ENCODE assay signal across 8 mouse cellular contexts in genomic region chr11:64434611-64435545, GRCm38 (mm10). TPM values are rescaled to one million over a fixed set of nuclear protein-coding genes. Genes with fewer than 3 reads are reported as not detected.
DNase-seq lines count a peak whose midpoint lies in the region; ATAC-seq and TF ChIP-seq lines count a peak whose summit lies in the region.

Hs3st3a1 (plus strand) TSS chr11:64435332.

- H3K9me3 ChIP-seq in heart, embryonic 13.5 days, result no peaks in the 10 kb centered on the region
- no peaks in the 10 kb centered on the region for H3K9me3 ChIP-seq in kidney, embryonic 15.5 days (replicated peaks)
- H3K9me3 ChIP-seq in lung, embryonic 15.5 days, result no peaks in the 10 kb centered on the region

- peak; percentile 72 for TF ChIP-seq POLR2A in embryonic fibroblast, embryonic 13.5 days (IDR thresholded peaks at IDR 0.05; ENCODE audit: low read depth, low read length)

- peak within 1 kb of the TSS; percentile 48 for H3K4me3 ChIP-seq in embryonic fibroblast, embryonic 13.5 days (ENCODE audit: insufficient read depth, low read length)
- peak within 1 kb of the TSS; percentile 68 for H3K4me3 ChIP-seq in heart, embryonic 13.5 days
- H3K4me3 ChIP-seq in kidney, embryonic 15.5 days (replicated peaks), result peak within 1 kb of the TSS; percentile 50
- H3K4me3 ChIP-seq in lung, embryonic 15.5 days, result peak within 1 kb of the TSS; percentile 45

- no peaks in the 10 kb centered on the region for H3K36me3 ChIP-seq in heart, embryonic 13.5 days
- no peaks in the 10 kb centered on the region for H3K36me3 ChIP-seq in kidney, embryonic 15.5 days
- no peaks in the 10 kb centered on the region for H3K36me3 ChIP-seq in lung, embryonic 15.5 days

- H3K27me3 ChIP-seq in heart, embryonic 13.5 days (replicated peaks), result peaks cover 65% of the 10 kb centered on the region
- H3K27me3 ChIP-seq in kidney, embryonic 15.5 days, result peaks cover 73% of the 10 kb centered on the region
- H3K27me3 ChIP-seq in lung, embryonic 15.5 days, result peaks cover 51% of the 10 kb centered on the region

- peak; percentile 70 for ATAC-seq in heart, embryonic 13.5 days (ENCODE audit: extremely low read depth, insufficient number of reproducible peaks, low FRiP score, low TSS enrichment)
- peak; percentile 91 for ATAC-seq in kidney, embryonic 15.5 days (replicated peaks; ENCODE audit: low FRiP score)
- peak; percentile 89 for ATAC-seq in lung, embryonic 15.5 days (ENCODE audit: borderline replicate concordance, extremely low read depth, low FRiP score, low TSS enrichment)

- no peaks in the 10 kb centered on the region for H3K4me1 ChIP-seq in embryonic fibroblast, embryonic 13.5 days (ENCODE audit: control insufficient read depth, insufficient read depth, low read length)
- H3K4me1 ChIP-seq in heart, embryonic 13.5 days, result peaks cover 17% of the 10 kb centered on the region
- peaks cover 21% of the 10 kb centered on the region for H3K4me1 ChIP-seq in kidney, embryonic 15.5 days
- H3K4me1 ChIP-seq in lung, embryonic 15.5 days, result peaks cover 19% of the 10 kb centered on the region

- under 1% methylated on average over 35 of the region's 36 CpGs for WGBS in heart, embryonic 13.5 days
- under 1% methylated on average over 35 of the region's 36 CpGs for WGBS in kidney, embryonic 15.5 days
- under 1% methylated on average over 30 of the region's 36 CpGs for WGBS in lung, embryonic 15.5 days

- DNase-seq in spleen, adult 18-20 months, result peak; percentile 11 to 25
- no peak for DNase-seq in spleen, adult 12 weeks (ENCODE audit: low spot score)
- peak; percentile 55 for DNase-seq in ovary, adult 18-20 months (ENCODE audit: low spot score)
- peak; percentile 6 to 20 for DNase-seq in urinary bladder, postnatal 36 days (ENCODE audit: low spot score in 2 of 2)

- H3K4me2 ChIP-seq in heart, embryonic 13.5 days, result peak within 1 kb of the TSS; percentile 99
- peak within 1 kb of the TSS; percentile 94 for H3K4me2 ChIP-seq in kidney, embryonic 15.5 days
- peak within 1 kb of the TSS; percentile 97 for H3K4me2 ChIP-seq in lung, embryonic 15.5 days

- no peak for TF ChIP-seq CTCF in embryonic fibroblast, embryonic 13.5 days (IDR thresholded peaks at IDR 0.05; ENCODE audit: borderline replicate concordance, insufficient read depth, low read length)

- peak within 1 kb of the TSS; percentile 9; the same call in 1 of the 2 replicates for H3K27ac ChIP-seq in embryonic fibroblast, embryonic 13.5 days (ENCODE audit: insufficient read depth, low read length)
- peak within 1 kb of the TSS; percentile 54 for H3K27ac ChIP-seq in heart, embryonic 13.5 days (replicated peaks)
- H3K27ac ChIP-seq in kidney, embryonic 15.5 days, result peak within 1 kb of the TSS; percentile 68
- H3K27ac ChIP-seq in lung, embryonic 15.5 days, result 0 out of 2 replicates have a peak within 1 kb of the TSS, but pooled peaks have one; percentile 18

- H3K9ac ChIP-seq in heart, embryonic 13.5 days, result peak within 1 kb of the TSS; percentile 85
- peak within 1 kb of the TSS; percentile 60 for H3K9ac ChIP-seq in kidney, embryonic 15.5 days
- H3K9ac ChIP-seq in lung, embryonic 15.5 days, result peak within 1 kb of the TSS; percentile 41

RNA-seq across cellular contexts. Expression of gene Hs3st3a1, which starts in this region (rescaled TPM):
- polyA plus RNA-seq in embryonic fibroblast, embryonic 13.5 days (2011; ENCODE audit: insufficient read length, low read depth, missing spikeins), result 1.1 and 1.4 TPM in 2 replicates
- 0.25 and 0.35 TPM in 2 replicates for polyA plus RNA-seq in heart, embryonic 13.5 days (2015; fragmentation: Nextera tagmentation; extraction: Ambion mirVana)
- polyA plus RNA-seq in kidney, embryonic 15.5 days (2015; fragmentation: Nextera tagmentation; extraction: Ambion mirVana), result 1.6 and 2.2 TPM in 2 replicates
- polyA plus RNA-seq in lung, embryonic 15.5 days (2015; fragmentation: Nextera tagmentation; extraction: Ambion mirVana), result 0.31 and 0.37 TPM in 2 replicates

Comparison
In these comparisons a context has a peak if more than half of its experiments do, and no peak if none do; other contexts are left out.
1. Peak in ATAC-seq, H3K4me3 ChIP-seq, H3K27ac ChIP-seq, H3K9ac ChIP-seq and H3K4me2 ChIP-seq in heart, embryonic 13.5 days; RNA of the gene not detected or under 1 TPM.
2. Peak in ATAC-seq, H3K4me3 ChIP-seq, H3K27ac ChIP-seq, H3K9ac ChIP-seq and H3K4me2 ChIP-seq in lung, embryonic 15.5 days; RNA of the gene not detected or under 1 TPM.
3. H3K27ac ChIP-seq: peak in every context shown above with its lines; median percentile 68 in kidney, embryonic 15.5 days; 54 in heart, embryonic 13.5 days; 18 in lung, embryonic 15.5 days; 9 in embryonic fibroblast, embryonic 13.5 days.